Mouse (Mus musculus): Measurements from ENCODE around the gene Lrrn2. TPM values are rescaled to one million over a fixed set of nuclear protein-coding genes. Genes with fewer than 3 reads are reported as not detected.

The Lrrn2 gene
- total RNA-seq, 2 experiments from 2014 or later, result 6.9 to 7.1 TPM

GRCm38 (mm10) chr1:132885701-132886100 is 5.6 kb downstream of the Lrrn2 start:
- peak; percentile 54 for DNase-seq

- DNase-seq, result no peak
Observed at GRCm38 (mm10) chr1:132886626-132887025, 6.6 kb downstream of the Lrrn2 start.

- DNase-seq, result no peak
Observed at GRCm38 (mm10) chr1:132888811-132889210, 8.7 kb downstream of the Lrrn2 start.

- DNase-seq, result no peak
Observed at GRCm38 (mm10) chr1:132890161-132890794, 10.2 kb downstream of the Lrrn2 start.

GRCm38 (mm10) chr1:132892065-132892464 is 12.0 kb downstream of the Lrrn2 start:
- DNase-seq, result no peak

GRCm38 (mm10) chr1:132893311-132894077 is 13.4 kb downstream of the Lrrn2 start:
- DNase-seq, result no peak

GRCm38 (mm10) chr1:132899029-132899428 is 19.0 kb downstream of the Lrrn2 start:
- DNase-seq, result no peak

GRCm38 (mm10) chr1:132899626-132900025 is 19.6 kb downstream of the Lrrn2 start:
- no peak for DNase-seq

- DNase-seq, result no peak
Observed at GRCm38 (mm10) chr1:132900945-132901344, 20.9 kb downstream of the Lrrn2 start.

- DNase-seq, result no peak
Observed at GRCm38 (mm10) chr1:132903519-132903918, 23.4 kb downstream of the Lrrn2 start.

GRCm38 (mm10) chr1:132909090-132909489 is 29.0 kb downstream of the Lrrn2 start:
- DNase-seq, result no peak

GRCm38 (mm10) chr1:132909951-132910350 is 29.9 kb downstream of the Lrrn2 start:
- no peak for DNase-seq

- DNase-seq, result no peak
Observed at GRCm38 (mm10) chr1:132910414-132911041, 30.5 kb downstream of the Lrrn2 start.

GRCm38 (mm10) chr1:132915849-132916493 is 35.9 kb downstream of the Lrrn2 start:
- no peak for DNase-seq

GRCm38 (mm10) chr1:132917554-132917953 is 37.5 kb downstream of the Lrrn2 start:
- no peak for DNase-seq

- DNase-seq, result no peak
Observed at GRCm38 (mm10) chr1:132918117-132918680, 38.1 kb downstream of the Lrrn2 start.

- no peak for DNase-seq
Observed at GRCm38 (mm10) chr1:132919258-132919657, 39.2 kb downstream of the Lrrn2 start.

GRCm38 (mm10) chr1:132921071-132921470 is 41.0 kb downstream of the Lrrn2 start:
- peak; percentile 19 for DNase-seq

GRCm38 (mm10) chr1:132922257-132922656 is 42.2 kb downstream of the Lrrn2 start:
- no peak for DNase-seq

GRCm38 (mm10) chr1:132925270-132925669 is 45.2 kb downstream of the Lrrn2 start:
- no peak for DNase-seq

GRCm38 (mm10) chr1:132928032-132928906 is 48.2 kb downstream of the Lrrn2 start:
- no peak for DNase-seq

- no peak for DNase-seq
Observed at GRCm38 (mm10) chr1:132928907-132929250, 48.8 kb downstream of the Lrrn2 start.
